Mouse (Mus musculus) CD8-positive naive resting alpha-beta T cell, adult 57 days (primary cell): Measurements from ENCODE around the gene Prl4a1. TPM values are rescaled to one million over a fixed set of nuclear protein-coding genes. Genes with fewer than 3 reads are reported as not detected.

ENCODE experiments used
- total RNA-seq: library from RNA; stranded (reverse); gene quantifications from one replicate; pipeline ENCODE4 v1.2.4, GENCODE M21; 2023

Prl4a1 gene
- not detected for total RNA-seq

GRCm38 (mm10) chr13:28015912-28016311 is at the start of gene Prl4a1:
Gene Prl4a1 (plus strand): TSS chr13:28016212.

Other genes starting within 250 kb of the Prl4a1 start
- gene Prl7c1, start 235.4 kb upstream of the Prl4a1 start, total RNA-seq = not detected
- not detected for gene Prl2a1, start 214.6 kb upstream of the Prl4a1 start, total RNA-seq
- not detected for gene Prl2c1, start 166.9 kb upstream of the Prl4a1 start, total RNA-seq
- not detected for gene Prl5a1, start 126.3 kb downstream of the Prl4a1 start, total RNA-seq
- gene Gm11361, start 241.3 kb downstream of the Prl4a1 start, total RNA-seq = 362 TPM